Mouse (Mus musculus): ENCODE data around the gene Pip4k2a. TPM values are rescaled to one million over a fixed set of nuclear protein-coding genes. Genes with fewer than 3 reads are reported as not detected.
"Not testable (repeated sequence)": the region's sequence is repeated elsewhere in the genome, so short reads cannot be mapped to it uniquely, and the experiment has no call there.

Pip4k2a gene
- polyA plus RNA-seq, 1 experiment from 2014 or later = 7.4 TPM

DNA sequence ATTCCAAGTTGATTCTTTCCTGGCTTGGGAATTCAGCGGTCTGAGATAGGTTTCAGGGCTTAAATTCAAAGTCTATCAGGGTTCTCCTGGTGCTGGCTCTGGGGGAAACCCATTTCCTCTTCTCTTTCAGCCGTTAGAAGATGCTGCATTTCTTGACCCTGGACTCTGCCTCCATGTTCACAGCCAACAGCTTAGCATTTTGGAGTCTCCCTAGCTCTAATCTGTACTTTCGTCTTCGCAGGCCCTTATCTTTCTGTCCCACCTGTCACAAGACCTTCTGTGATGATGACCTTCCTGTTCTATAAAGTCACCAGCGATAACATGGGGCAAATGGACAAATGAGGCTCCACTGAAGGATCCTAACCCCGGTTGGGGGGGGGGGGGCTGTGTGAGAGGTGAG, 13.5 kb upstream of the Pip4k2a start:
- no peak overlapping the region for H3K4me2 ChIP-seq (ENCODE audit: low read length)
- H3K4me3 ChIP-seq (ENCODE audit: control insufficient read depth in 1 of 2, insufficient read depth in 1 of 2, low read depth in 1 of 2, low read length in 2 of 2) = no peak overlapping the region
- no peak overlapping the region for H3K27ac ChIP-seq (replicated peaks in 1 of 2; ENCODE audit: control insufficient read depth in 1 of 2, insufficient read depth in 1 of 2, low read depth in 2 of 2, low read length in 2 of 2)
- H3K4me1 ChIP-seq (ENCODE audit: control insufficient read depth in 2 of 2, insufficient read depth in 2 of 2, low read length in 2 of 2) = no peaks in the 10 kb centered on the region
- no peaks in the 10 kb centered on the region for H3K9me3 ChIP-seq (ENCODE audit: control insufficient read depth, low read length)
- no peaks in the 10 kb centered on the region for H3K36me3 ChIP-seq (ENCODE audit: control insufficient read depth, insufficient read depth, low read length)
- H3K27me3 ChIP-seq (ENCODE audit: control insufficient read depth, insufficient read depth, low read length) = no peaks in the 10 kb centered on the region
- no peak overlapping the region for H3K9ac ChIP-seq (ENCODE audit: low read length)
- ATAC-seq (ENCODE audit: insufficient number of reproducible peaks, insufficient read depth, low FRiP score, low read depth) = no peak
- WGBS = 63% methylated on average over 6 of the region's 6 CpGs

DNA sequence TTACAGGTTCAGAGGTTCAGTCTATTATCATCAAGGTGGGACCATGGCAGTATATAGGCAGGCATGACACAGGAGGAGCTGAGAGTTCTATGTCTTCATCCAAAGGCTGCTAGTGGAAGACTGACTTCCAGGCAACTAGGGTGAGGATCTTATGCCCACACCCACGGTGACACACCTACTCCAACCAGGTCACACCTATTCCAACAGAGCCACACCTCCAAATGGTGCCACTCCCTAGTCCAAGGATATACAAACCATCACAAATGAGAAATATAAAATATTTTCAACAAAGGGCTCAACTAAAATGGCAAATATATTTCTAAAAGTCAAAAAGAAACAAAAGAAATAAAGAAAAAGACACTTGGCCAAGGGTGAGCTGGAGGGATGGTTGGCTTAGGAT, 12.6 kb upstream of the Pip4k2a start:
- H3K36me3 ChIP-seq (ENCODE audit: control insufficient read depth, insufficient read depth, low read length); H3K4me3 ChIP-seq (ENCODE audit: control insufficient read depth in 1 of 2, insufficient read depth in 1 of 2, low read depth in 1 of 2, low read length in 2 of 2); ATAC-seq (ENCODE audit: insufficient number of reproducible peaks, insufficient read depth, low FRiP score, low read depth); H3K4me2 ChIP-seq (ENCODE audit: low read length); H3K4me1 ChIP-seq (ENCODE audit: control insufficient read depth in 2 of 2, insufficient read depth in 2 of 2, low read length in 2 of 2); H3K27ac ChIP-seq (replicated peaks in 1 of 2; ENCODE audit: control insufficient read depth in 1 of 2, insufficient read depth in 1 of 2, low read depth in 2 of 2, low read length in 2 of 2); H3K9me3 ChIP-seq (ENCODE audit: control insufficient read depth, low read length); H3K27me3 ChIP-seq (ENCODE audit: control insufficient read depth, insufficient read depth, low read length); H3K9ac ChIP-seq (ENCODE audit: low read length): not testable (repeated sequence)
- 60% methylated on average over 1 of the region's 1 CpGs for WGBS

DNA sequence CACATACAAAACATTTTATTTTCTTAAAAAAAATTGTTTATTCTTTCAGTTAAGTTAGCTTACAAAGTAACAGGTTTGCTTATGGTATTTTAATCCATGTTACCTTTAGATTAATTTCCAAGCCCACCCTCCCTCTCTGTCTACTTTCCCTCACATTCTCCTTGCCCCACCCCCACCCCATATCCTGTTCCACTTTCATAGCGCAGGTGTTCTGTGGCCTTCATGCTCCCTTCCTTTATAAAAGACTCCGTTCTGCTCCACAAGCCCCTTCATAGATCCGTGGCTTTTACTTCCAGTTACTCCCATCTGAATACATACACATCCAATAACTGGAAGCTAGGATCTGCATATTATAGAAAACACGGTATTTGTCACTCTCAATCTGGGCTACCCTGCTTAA, 9.7 kb upstream of the Pip4k2a start:
- Histone ChIP-seq H3K4me2 (ENCODE audit: low read length) (no peak overlapping the region), H3K27me3 (ENCODE audit: control insufficient read depth, insufficient read depth, low read length) (no peaks in the 10 kb centered on the region), H3K9me3 (ENCODE audit: control insufficient read depth, low read length) (no peaks in the 10 kb centered on the region), H3K4me1 (ENCODE audit: control insufficient read depth in 2 of 2, insufficient read depth in 2 of 2, low read length in 2 of 2) (no peaks in the 10 kb centered on the region), H3K27ac (replicated peaks in 1 of 2; ENCODE audit: control insufficient read depth in 1 of 2, insufficient read depth in 1 of 2, low read depth in 2 of 2, low read length in 2 of 2) (no peak overlapping the region), H3K4me3 (ENCODE audit: control insufficient read depth in 1 of 2, insufficient read depth in 1 of 2, low read depth in 1 of 2, low read length in 2 of 2) (no peak overlapping the region), H3K9ac (ENCODE audit: low read length) (no peak overlapping the region), H3K36me3 (ENCODE audit: control insufficient read depth, insufficient read depth, low read length) (no peaks in the 10 kb centered on the region)
- ATAC-seq (ENCODE audit: insufficient number of reproducible peaks, insufficient read depth, low FRiP score, low read depth) = no peak
- WGBS = 83% methylated on average over 4 of the region's 4 CpGs

DNA sequence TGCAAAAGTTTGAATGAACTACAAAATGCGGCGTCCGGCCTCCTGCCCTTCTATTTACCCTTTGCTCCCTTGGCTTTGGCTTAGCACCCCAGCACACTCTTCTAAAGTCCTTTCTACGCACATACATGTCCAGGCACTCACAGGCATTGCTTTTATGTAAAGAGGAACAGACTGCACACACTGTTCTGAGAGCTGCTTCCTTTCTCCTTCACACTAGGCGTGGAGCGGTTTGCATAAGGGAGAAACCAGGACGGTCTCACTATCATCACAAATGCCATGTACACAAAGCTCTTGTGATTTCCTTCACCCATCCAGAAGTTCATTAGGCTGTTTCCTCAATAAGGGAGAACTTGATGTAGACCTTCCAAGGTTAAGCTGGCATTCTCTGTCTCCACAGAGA, 8.2 kb upstream of the Pip4k2a start:
- H3K4me2 ChIP-seq (ENCODE audit: low read length) = no peak overlapping the region
- H3K4me1 ChIP-seq (ENCODE audit: control insufficient read depth in 2 of 2, insufficient read depth in 2 of 2, low read length in 2 of 2) = no peaks in the 10 kb centered on the region
- WGBS = 92% methylated on average over 7 of the region's 7 CpGs
- no peaks in the 10 kb centered on the region for H3K27me3 ChIP-seq (ENCODE audit: control insufficient read depth, insufficient read depth, low read length)
- no peaks in the 10 kb centered on the region for H3K9me3 ChIP-seq (ENCODE audit: control insufficient read depth, low read length)
- H3K4me3 ChIP-seq (ENCODE audit: control insufficient read depth in 1 of 2, insufficient read depth in 1 of 2, low read depth in 1 of 2, low read length in 2 of 2) = no peak overlapping the region
- no peak overlapping the region for H3K9ac ChIP-seq (ENCODE audit: low read length)
- ATAC-seq (ENCODE audit: insufficient number of reproducible peaks, insufficient read depth, low FRiP score, low read depth) = no peak
- no peaks in the 10 kb centered on the region for H3K36me3 ChIP-seq (ENCODE audit: control insufficient read depth, insufficient read depth, low read length)
- no peak overlapping the region for H3K27ac ChIP-seq (replicated peaks in 1 of 2; ENCODE audit: control insufficient read depth in 1 of 2, insufficient read depth in 1 of 2, low read depth in 2 of 2, low read length in 2 of 2)

DNA sequence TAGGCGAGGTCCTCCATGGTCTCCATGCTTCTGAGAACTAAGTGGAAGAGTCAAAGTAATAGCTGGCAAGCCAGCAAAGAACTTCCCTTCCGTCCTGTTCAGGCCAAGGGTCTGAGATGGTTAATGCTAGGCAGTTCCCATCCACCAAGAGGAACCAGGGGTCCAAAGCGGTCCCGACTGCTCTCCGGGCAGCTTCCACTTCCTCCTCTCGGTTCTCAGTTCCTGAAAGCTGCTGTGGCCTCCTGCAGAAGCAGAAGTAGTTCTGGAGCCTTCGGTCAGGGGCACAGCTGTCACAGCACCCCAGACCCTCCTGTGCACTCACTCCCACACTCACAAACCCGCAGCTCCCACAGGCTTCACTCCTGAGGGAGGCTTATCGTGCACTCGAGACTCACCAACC, 6.9 kb upstream of the Pip4k2a start:
- Histone ChIP-seq H3K27me3 (ENCODE audit: control insufficient read depth, insufficient read depth, low read length) (no peaks in the 10 kb centered on the region), H3K4me2 (ENCODE audit: low read length) (no peak overlapping the region), H3K36me3 (ENCODE audit: control insufficient read depth, insufficient read depth, low read length) (no peaks in the 10 kb centered on the region), H3K27ac (replicated peaks in 1 of 2; ENCODE audit: control insufficient read depth in 1 of 2, insufficient read depth in 1 of 2, low read depth in 2 of 2, low read length in 2 of 2) (no peak overlapping the region), H3K4me3 (ENCODE audit: control insufficient read depth in 1 of 2, insufficient read depth in 1 of 2, low read depth in 1 of 2, low read length in 2 of 2) (no peak overlapping the region), H3K4me1 (ENCODE audit: control insufficient read depth in 2 of 2, insufficient read depth in 2 of 2, low read length in 2 of 2) (no peaks in the 10 kb centered on the region), H3K9me3 (ENCODE audit: control insufficient read depth, low read length) (no peaks in the 10 kb centered on the region), H3K9ac (ENCODE audit: low read length) (no peak overlapping the region)
- ATAC-seq (ENCODE audit: insufficient number of reproducible peaks, insufficient read depth, low FRiP score, low read depth) = no peak
- WGBS = 60% methylated on average over 10 of the region's 10 CpGs

DNA sequence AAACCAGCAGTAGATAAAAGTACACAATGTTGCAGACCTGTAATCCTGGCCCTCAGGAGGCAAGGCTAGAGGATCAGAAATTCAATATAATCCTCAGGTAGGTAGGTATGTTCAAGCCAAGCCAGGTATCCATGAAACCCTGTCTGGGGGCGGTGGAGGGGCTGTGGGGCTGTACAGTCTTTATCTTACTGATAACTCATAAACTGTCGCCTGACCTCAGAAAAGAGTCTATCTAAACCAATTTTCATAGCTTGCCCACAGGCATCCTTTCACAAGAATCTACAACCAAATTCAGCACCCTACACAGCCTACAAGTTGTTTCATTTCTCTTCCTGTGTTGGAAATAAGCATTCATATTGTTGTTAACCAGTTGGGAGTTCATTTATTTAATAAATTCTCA, 1.5 kb upstream of the Pip4k2a start:
- Histone ChIP-seq H3K4me3 (ENCODE audit: control insufficient read depth in 1 of 2, insufficient read depth in 1 of 2, low read depth in 1 of 2, low read length in 2 of 2) (no peak overlapping the region), H3K36me3 (ENCODE audit: control insufficient read depth, insufficient read depth, low read length) (no peaks in the 10 kb centered on the region), H3K9ac (ENCODE audit: low read length) (no peak overlapping the region), H3K27me3 (ENCODE audit: control insufficient read depth, insufficient read depth, low read length) (no peaks in the 10 kb centered on the region), H3K4me2 (ENCODE audit: low read length) (no peak overlapping the region), H3K27ac (replicated peaks in 1 of 2; ENCODE audit: control insufficient read depth in 1 of 2, insufficient read depth in 1 of 2, low read depth in 2 of 2, low read length in 2 of 2) (no peak overlapping the region), H3K4me1 (ENCODE audit: control insufficient read depth in 2 of 2, insufficient read depth in 2 of 2, low read length in 2 of 2) (peaks cover 5 to 10% of the 10 kb centered on the region in 2 experiments; a peak in 3 of 4 replicates), H3K9me3 (ENCODE audit: control insufficient read depth, low read length) (no peaks in the 10 kb centered on the region)
- WGBS = 82% methylated on average over 2 of the region's 2 CpGs
- no peak for ATAC-seq (ENCODE audit: insufficient number of reproducible peaks, insufficient read depth, low FRiP score, low read depth)

DNA sequence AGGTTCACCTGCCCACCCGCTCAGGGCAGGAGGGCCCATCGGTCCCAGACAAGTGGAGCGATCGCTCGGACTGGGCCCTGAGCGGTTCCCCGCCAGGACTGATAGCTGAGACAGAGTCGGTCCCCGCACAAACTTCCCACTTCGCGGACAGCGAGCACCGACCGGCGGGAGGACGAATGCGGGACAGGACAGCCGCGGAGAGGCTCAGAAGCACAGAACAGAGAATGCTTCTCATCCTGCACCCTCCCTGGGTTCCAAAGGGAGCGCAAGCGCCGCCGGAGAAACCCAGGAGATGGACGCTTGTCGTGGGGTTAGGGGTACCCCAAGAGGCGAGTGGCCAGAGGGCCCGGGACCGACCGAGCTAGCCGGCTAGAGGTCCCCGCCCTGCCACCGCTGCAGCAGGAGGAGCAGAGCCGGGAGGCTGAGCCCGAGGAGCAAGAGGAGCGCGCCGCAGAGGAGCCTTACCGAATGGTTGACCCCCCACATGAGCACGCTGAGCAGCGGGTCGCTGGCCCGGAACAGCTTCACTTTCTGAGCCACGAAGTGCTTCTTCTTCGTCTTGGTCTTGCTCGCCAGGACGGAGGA, 447 bp downstream of the Pip4k2a start:
- H3K27ac ChIP-seq (replicated peaks in 1 of 2; ENCODE audit: control insufficient read depth in 1 of 2, insufficient read depth in 1 of 2, low read depth in 2 of 2, low read length in 2 of 2) = peak overlapping the region; percentile 54 to 91
- peak overlapping the region; percentile 69 to 87 for H3K4me3 ChIP-seq (ENCODE audit: control insufficient read depth in 1 of 2, insufficient read depth in 1 of 2, low read depth in 1 of 2, low read length in 2 of 2)
- ATAC-seq (ENCODE audit: insufficient number of reproducible peaks, insufficient read depth, low FRiP score, low read depth) = peak; percentile 49
- H3K9me3 ChIP-seq (ENCODE audit: control insufficient read depth, low read length) = no peaks in the 10 kb centered on the region
- H3K4me2 ChIP-seq (ENCODE audit: low read length) = peak overlapping the region; percentile 90
- no peaks in the 10 kb centered on the region for H3K36me3 ChIP-seq (ENCODE audit: control insufficient read depth, insufficient read depth, low read length)
- H3K27me3 ChIP-seq (ENCODE audit: control insufficient read depth, insufficient read depth, low read length) = no peaks in the 10 kb centered on the region
- H3K4me1 ChIP-seq (ENCODE audit: control insufficient read depth in 2 of 2, insufficient read depth in 2 of 2, low read length in 2 of 2) = peaks cover 7 to 16% of the 10 kb centered on the region in 2 experiments
- H3K9ac ChIP-seq (ENCODE audit: low read length) = peak overlapping the region; percentile 84
- WGBS = under 1% methylated on average over 46 of the region's 46 CpGs
